Mouse (Mus musculus): Measurements from ENCODE around the gene Ubtd1.

DNA sequence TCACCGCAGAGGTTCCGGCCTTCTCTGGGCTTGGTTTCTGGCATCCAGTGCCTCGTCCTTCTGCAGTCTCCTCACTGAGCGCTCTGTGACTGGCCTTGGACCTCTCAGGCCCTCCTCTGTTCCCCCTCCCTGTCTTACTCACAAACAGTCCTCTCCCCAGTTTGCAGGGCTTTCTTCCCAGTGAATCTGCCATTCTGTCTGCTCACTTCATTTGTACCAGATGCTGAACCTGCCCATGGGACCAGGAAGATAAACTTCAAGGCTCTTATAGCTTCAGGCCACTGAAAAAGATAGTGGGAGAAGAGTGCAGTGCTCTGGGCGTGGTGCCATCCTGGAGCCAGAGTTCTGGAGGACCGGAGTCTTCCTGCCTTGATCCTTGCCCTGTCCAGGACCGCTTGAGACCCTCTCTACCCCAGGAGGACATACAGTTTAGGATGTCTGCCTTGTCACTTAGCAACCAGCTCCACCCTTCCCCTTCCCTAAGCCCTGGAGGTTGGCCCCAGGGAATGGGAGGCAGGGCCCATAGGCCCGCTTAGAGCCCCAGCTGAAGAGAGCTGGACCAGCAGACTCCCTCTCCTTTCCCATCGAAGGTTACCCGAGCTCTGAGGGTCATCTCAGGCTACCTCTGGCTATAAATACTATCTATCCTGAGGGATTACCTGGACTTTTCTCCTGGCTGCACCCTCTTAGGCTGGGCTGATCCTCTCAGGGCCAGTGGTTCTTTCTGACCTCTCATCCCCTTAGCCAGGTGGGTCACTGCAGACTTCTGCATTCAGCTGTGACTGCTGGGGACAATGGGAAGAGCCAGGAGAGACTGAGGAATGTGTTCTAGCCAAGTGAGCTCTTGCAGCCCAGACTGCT is 40.3 kb downstream of the Ubtd1 start:
- TF ChIP-seq CTCF (IDR thresholded peaks at IDR 0.05; ENCODE audit: insufficient read depth, low read length) (no peak), POLR2A (IDR thresholded peaks at IDR 0.05; ENCODE audit: borderline replicate concordance, extremely low read depth, low read depth, low read length) (no peak)

Measured in lung, adult 2 months (tissue).